Mouse (Mus musculus) midbrain, embryonic 16.5 days (tissue): ENCODE measurements around the gene Snf8. TPM values are rescaled to one million over a fixed set of nuclear protein-coding genes. Genes with fewer than 3 reads are reported as not detected.

Experiments
- ATAC-seq: fragments of 200-750 bp; cut with Nextera tagmentation; 2 replicates; pipeline ENCODE4 v1.8.0; 2017; ENCODE audit warnings: moderate TSS enrichment
- H3K27ac ChIP-seq: fragments of 300-500 bp; sonication (generic); 2 replicates; pipeline ENCODE4 v1.5.1; 2014; ENCODE audit warnings: mild to moderate bottlenecking, low read length, mixed read lengths
- H3K27me3 ChIP-seq: fragments of 300-500 bp; sonication (generic); 2 replicates; pipeline ENCODE4 v1.6.1; 2014; ENCODE audit warnings: low read depth, low read length, mixed read lengths; ENCODE audit not compliant: control insufficient read depth, insufficient read depth
- H3K36me3 ChIP-seq: fragments of 300-500 bp; sonication (generic); 2 replicates; pipeline ENCODE4 v1.6.1; 2014; ENCODE audit warnings: mild to moderate bottlenecking, low read length, moderate library complexity, mixed read lengths; ENCODE audit not compliant: control insufficient read depth, insufficient read depth
- H3K4me1 ChIP-seq: fragments of 300-500 bp; sonication (generic); 2 replicates; pipeline ENCODE4 v1.6.1; 2014; ENCODE audit warnings: mild to moderate bottlenecking, low read length, mixed read lengths; ENCODE audit not compliant: control insufficient read depth, insufficient read depth
- H3K4me2 ChIP-seq: fragments of 300-500 bp; sonication (generic); 2 replicates; pipeline ENCODE4 v1.6.1; 2014; ENCODE audit warnings: mild to moderate bottlenecking, low read length, mixed read lengths
- H3K4me3 ChIP-seq: fragments of 300-500 bp; sonication (generic); 2 replicates; pipeline ENCODE4 v1.5.1; 2014; ENCODE audit warnings: low read depth, mild to moderate bottlenecking, low read length, moderate library complexity, mixed read lengths
- H3K9ac ChIP-seq: fragments of 300-500 bp; sonication (generic); 2 replicates; pipeline ENCODE4 v1.6.1; 2014; ENCODE audit warnings: low read depth, low read length, mixed read lengths
- H3K9me3 ChIP-seq: fragments of 300-500 bp; sonication (generic); replicated peaks from 2 replicates; pipeline ENCODE4 v1.6.1; 2014; ENCODE audit warnings: mild to moderate bottlenecking, low read length, mixed read lengths; ENCODE audit not compliant: control insufficient read depth, poor library complexity, severe bottlenecking
- whole genome bisulfite sequencing: fragments of 180-500 bp; shearing (Covaris S2); extraction: QIAGEN DNeasy Blood & Tissue Kit; methylation state at CpG from one replicate; pipeline ENCODE4 v1.1.7; 2014; 5-methylcytosine and 5-hydroxymethylcytosine counted together
- polyA plus RNA-seq: library from polyadenylated mRNA; unstranded; fragments of >200 nt; fragmentation: Nextera tagmentation; extraction: Ambion mirVana; gene quantifications from 2 replicates; pipeline ENCODE4 v1.2.1, GENCODE M21; 2015

The Snf8 gene
- polyA plus RNA-seq, 1 experiment from 2014 or later: 129 TPM

DNA sequence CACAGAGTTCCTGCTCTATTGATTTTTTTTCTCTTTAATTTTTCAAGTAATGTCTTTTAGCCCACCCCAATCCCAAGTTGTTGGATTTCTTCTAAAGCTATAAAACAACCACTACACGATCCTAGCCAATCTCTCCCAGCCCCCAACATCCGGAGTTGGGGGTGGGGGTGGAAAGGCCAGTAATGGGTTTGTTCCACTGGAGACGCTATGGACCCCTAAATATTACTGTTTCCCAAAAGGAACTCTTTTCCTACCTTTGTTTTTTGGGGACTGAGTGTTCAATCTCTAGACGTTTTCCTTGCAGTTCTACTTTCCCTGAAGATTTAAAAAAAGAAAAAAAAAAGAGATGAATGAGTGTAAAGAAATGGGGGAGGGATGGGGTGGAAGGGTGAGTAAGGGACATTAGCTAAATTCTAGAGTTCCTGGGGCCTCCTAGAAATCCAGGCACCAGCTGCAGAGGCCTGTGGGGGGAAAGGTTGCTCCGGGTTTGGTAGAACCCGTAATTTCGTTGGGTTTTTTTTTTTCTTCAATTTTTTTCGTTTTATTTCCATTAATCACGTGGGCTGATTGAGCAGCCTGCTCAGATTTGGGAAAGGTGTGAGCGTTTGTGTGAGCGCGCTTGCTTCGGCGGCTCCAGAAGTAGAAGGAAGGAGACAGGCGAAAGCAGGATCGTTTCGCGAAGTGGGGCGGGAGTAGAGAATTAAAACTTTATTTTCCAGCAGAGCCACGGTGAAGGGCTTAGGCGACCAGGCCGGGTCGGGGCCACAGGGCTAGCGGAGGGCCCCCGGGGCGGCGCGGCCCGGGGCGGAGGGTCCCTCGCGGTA, 30.5 kb upstream of the Snf8 start:
- H3K36me3 ChIP-seq: no peaks in the 10 kb centered on the region
- peak overlapping the region; percentile 79 for H3K27ac ChIP-seq
- ATAC-seq: no peak
- H3K9me3 ChIP-seq: no peaks in the 10 kb centered on the region
- H3K4me3 ChIP-seq: peak overlapping the region; percentile 48
- 2% methylated on average over 27 of the region's 32 CpGs for WGBS
- H3K27me3 ChIP-seq: no peaks in the 10 kb centered on the region
- H3K4me1 ChIP-seq: peaks cover 27% of the 10 kb centered on the region
- peak overlapping the region; percentile 87 for H3K4me2 ChIP-seq
- H3K9ac ChIP-seq: peak overlapping the region; percentile 74

DNA sequence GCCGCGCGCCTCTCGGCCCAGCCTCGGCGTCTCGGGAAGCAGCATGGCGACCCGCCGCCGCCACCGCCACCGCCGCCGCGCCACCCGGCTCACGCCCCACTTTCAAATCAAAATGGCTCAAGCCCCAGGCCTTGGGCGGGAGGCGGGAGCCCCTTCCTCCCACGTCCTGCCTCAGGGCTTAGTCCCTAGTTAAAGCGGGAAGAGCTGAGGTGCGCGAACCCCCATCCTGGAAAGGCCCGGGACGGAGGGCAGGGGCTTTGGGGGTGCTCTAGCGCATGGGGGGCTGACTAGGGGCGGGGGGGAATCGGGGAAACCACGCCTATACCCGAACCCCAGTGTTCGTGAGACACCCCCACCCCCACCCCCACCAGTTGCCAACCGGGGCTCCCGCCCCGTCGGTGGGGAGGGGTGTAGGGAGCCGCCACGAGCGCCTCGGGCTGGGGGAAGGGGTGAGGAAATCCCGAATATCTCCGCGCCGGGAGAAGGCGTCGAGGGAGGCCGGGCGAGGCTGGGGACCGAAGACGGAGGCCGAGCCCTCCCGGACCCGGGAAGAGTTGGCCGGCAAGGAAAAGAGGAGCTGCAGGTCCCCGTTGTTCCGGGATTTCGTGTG, 29.8 kb upstream of the Snf8 start:
- peak; percentile 39 for ATAC-seq
- peaks cover 27% of the 10 kb centered on the region for H3K4me1 ChIP-seq
- H3K36me3 ChIP-seq: no peaks in the 10 kb centered on the region
- H3K9me3 ChIP-seq: no peaks in the 10 kb centered on the region
- under 1% methylated on average over 50 of the region's 57 CpGs for WGBS
- H3K27me3 ChIP-seq: no peaks in the 10 kb centered on the region
- peak overlapping the region; percentile 48 for H3K4me3 ChIP-seq
- peak overlapping the region; percentile 79 for H3K27ac ChIP-seq
- peak overlapping the region; percentile 74 for H3K9ac ChIP-seq
- peak overlapping the region; percentile 87 for H3K4me2 ChIP-seq

DNA sequence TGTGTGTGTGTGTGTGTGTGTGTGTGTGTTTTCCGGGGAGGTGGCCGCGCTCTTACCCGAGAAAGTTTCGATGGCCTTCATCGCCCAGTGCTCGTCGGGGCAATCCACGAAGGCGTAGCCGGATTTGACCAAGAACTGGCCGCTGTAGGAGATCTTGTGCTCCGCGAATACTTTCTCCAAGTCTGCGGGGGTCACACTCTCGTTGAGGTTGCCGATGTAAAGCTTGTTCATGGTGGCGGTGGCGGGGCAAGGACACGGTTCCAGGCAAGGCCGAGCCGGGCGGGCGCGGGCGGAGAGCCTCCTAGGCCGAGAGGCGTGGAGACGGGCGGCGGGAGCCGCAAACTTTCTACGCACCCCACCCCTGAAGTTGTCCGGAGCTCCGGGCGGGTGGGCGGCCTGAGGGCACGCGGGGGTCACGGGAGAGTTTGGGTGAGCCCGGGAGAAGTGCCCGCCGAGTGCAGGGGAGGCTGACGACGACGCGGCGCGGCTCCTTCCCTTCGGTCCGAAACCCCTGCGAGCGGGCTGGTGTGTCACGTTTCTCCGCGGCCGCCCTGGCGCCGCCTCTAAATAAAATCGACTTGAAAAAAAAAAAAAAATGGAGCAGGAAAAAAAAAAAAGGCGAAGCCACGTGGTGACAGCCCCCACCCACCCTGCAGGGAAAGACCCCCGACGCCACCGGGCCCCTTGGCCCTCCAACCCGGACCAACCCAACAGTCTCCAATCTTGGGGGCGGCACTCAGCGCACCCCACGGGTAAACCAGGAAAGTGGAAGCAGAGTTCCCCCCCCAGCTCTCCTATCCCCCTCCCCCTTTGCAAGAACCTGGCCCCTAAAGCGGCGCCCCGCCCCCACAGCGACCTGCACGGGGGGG, 29.0 kb upstream of the Snf8 start, which contains the start of gene Igf2bp1:
Gene Igf2bp1, minus strand, starts transcription at position 538 of the 869 bp plus-strand sequence.
- peak; percentile 54; the same call in 1 of the 2 replicates for ATAC-seq

DNA sequence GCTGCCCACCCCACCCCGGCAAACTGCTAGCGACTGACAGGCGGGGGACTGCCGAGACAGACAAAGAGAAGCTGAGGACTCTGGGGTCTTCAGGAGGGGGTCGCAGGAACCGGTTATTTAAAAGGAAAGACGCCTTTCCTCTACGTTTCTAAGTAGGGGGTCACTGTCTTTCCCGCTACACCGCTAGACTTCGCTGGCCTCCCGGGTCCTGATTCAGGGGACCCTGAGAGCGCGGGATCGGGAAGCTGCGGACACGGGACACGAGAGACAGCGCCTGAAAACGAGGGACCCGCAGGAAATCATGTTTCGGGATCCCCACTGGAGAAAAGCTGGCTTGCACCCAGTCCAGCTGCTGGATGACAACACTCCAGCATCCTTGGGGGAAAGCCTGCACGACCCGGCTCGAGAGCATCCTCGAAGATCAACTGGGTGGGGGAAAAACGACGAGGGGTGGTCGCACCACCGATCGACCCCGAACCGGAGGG, 28.3 kb upstream of the Snf8 start:
- WGBS: under 1% methylated on average over 33 of the region's 33 CpGs
- H3K9me3 ChIP-seq: no peaks in the 10 kb centered on the region
- no peaks in the 10 kb centered on the region for H3K27me3 ChIP-seq
- peak overlapping the region; percentile 75 for H3K9ac ChIP-seq
- peaks cover 27% of the 10 kb centered on the region for H3K4me1 ChIP-seq
- H3K36me3 ChIP-seq: no peaks in the 10 kb centered on the region
- ATAC-seq: peak; percentile 43; the same call in 1 of the 2 replicates
- H3K27ac ChIP-seq: peak overlapping the region; percentile 66
- H3K4me2 ChIP-seq: peak overlapping the region; percentile 87
- H3K4me3 ChIP-seq: peak overlapping the region; percentile 48

More for the DNA sequence above, 29.0 kb upstream of the Snf8 start, which contains the start of gene Igf2bp1:
- Histone ChIP-seq H3K9ac (peak within 1 kb of the TSS; percentile 75), H3K4me3 (peak within 1 kb of the TSS; percentile 48), H3K27ac (peak within 1 kb of the TSS; percentile 79), H3K36me3 (no peaks in the 10 kb centered on the region), H3K9me3 (no peaks in the 10 kb centered on the region), H3K27me3 (no peaks in the 10 kb centered on the region), H3K4me1 (peaks cover 27% of the 10 kb centered on the region), H3K4me2 (peak within 1 kb of the TSS; percentile 87)
- WGBS: under 1% methylated on average over 65 of the region's 74 CpGs

DNA sequence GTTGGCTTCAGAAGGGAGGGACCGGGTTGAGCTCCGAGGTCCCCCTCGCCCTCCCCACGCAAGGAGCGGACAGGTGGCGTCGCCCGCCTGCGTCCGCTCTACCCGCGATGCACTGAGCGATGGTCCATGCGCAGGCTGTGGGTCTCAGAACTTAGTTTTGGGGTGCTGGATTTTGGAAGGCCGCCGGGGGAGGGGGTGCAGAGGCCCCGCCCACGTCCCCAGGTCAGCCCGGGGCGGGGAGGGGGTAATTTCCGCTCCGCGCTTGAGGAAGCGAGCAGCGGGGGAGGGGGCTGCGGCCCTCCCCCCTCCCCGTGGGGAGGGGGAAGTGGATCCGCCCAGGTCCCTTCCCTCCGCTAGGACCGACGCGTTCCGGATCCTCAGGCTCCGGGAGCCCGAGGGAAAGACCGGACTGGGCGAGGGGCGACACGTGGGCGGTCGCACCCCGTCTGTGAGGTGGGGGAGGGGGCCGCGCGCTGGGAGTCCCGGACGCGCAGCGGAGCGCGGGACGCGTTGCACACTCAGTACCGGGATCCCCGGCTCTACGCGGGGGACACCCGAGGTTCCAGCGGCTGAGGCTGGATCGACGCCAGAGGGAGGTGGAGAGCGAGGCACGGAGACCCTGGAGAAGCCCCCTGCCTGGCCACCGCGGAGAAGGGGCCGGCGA, 27.7 kb upstream of the Snf8 start:
- ATAC-seq: peak; percentile 75
- Histone ChIP-seq H3K9me3 (no peaks in the 10 kb centered on the region), H3K4me1 (peaks cover 21% of the 10 kb centered on the region), H3K9ac (peak overlapping the region; percentile 75), H3K27me3 (no peaks in the 10 kb centered on the region), H3K4me2 (peak overlapping the region; percentile 87), H3K36me3 (no peaks in the 10 kb centered on the region), H3K27ac (peak overlapping the region; percentile 66), H3K4me3 (peak overlapping the region; percentile 48)
- WGBS: under 1% methylated on average over 54 of the region's 67 CpGs

DNA sequence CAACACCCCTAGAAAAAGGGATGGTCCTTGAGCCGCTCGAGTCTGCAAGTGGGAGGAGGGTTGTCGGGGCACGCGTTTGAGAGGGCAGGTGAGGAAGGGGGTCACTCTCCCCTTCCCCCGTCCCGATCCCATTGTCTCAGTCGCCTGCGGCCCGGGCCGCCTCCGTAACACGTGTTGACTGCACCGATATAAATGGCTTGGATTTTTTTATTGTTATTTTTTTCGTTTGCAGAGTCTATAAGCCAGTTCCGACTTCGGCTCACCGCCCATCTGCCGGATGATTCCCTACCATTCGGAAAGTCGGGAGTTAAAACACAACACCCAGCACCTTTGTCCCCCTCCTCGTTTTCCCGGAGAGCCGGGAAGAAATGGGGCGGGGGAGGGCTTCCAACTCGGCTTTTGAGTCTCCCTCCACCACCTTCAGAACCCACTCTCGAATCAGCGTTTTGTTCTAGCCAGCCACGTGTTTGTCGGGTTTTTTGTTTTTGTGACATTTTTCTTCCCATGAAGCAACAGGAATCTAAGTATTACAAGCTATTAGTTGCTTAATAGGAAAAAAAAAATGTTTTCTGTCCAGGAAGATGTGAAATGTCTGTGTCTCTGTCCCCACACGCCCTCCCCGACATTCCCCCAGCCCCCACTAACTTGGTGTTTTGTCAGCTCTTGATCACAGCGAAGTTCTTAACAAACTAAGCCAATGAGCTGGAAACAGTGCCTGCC, 27.0 kb upstream of the Snf8 start:
- WGBS: under 1% methylated on average over 33 of the region's 33 CpGs
- H3K36me3 ChIP-seq: no peaks in the 10 kb centered on the region
- peaks cover 21% of the 10 kb centered on the region for H3K4me1 ChIP-seq
- peak overlapping the region; percentile 87 for H3K4me2 ChIP-seq
- H3K27me3 ChIP-seq: no peaks in the 10 kb centered on the region
- peak overlapping the region; percentile 66 for H3K27ac ChIP-seq
- peak overlapping the region; percentile 75 for H3K9ac ChIP-seq
- ATAC-seq: peak; percentile 2; the same call in 1 of the 2 replicates
- H3K9me3 ChIP-seq: no peaks in the 10 kb centered on the region
- H3K4me3 ChIP-seq: peak overlapping the region; percentile 48

DNA sequence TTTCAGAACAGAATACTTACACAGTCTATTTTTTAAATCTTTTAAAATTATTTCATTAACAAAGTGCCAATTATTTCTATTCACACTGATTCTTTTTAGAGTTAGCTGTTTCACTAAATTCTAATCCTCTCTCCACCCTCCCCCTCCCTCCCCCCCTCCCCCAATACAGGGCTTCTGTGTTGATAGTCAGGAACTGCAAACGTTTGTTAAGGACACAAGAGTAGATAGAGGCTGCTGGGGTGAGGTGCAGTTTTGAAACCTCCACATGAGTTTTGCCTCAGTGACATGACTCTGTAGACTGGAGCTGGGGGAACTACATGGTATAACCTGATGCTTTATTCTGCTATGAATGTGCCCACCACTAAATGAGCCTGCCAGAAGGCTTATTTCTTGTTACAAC, 25.9 kb upstream of the Snf8 start:
- H3K4me2 ChIP-seq: no peak overlapping the region
- H3K9me3 ChIP-seq: no peaks in the 10 kb centered on the region
- no peaks in the 10 kb centered on the region for H3K27me3 ChIP-seq
- ATAC-seq: no peak
- no peaks in the 10 kb centered on the region for H3K36me3 ChIP-seq
- H3K9ac ChIP-seq: no peak overlapping the region
- H3K27ac ChIP-seq: no peak overlapping the region
- no peak overlapping the region for H3K4me3 ChIP-seq
- peaks cover 14% of the 10 kb centered on the region for H3K4me1 ChIP-seq
- 7% methylated on average over 1 of the region's 1 CpGs for WGBS

DNA sequence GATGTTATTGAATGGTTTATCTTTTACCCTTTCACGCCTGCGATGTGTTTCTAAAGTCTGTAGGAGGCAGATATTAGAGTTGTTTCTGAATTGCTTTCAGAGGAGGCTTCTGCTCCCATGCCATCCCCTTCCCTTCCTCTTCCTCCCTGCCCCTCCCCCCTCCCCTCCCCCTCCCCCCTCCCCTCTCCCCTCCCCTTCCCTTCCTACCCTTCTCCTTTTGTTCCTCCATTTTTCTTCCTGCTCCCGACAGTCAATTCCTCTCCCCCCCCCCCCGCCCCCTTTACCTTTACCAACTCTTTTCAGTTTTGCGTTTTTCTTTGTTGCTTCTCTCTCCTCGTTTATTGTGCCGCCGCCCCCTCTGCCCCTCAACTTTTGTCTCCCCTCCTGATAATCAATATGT, 22.7 kb upstream of the Snf8 start:
- Histone ChIP-seq H3K4me2 (no peak overlapping the region), H3K9me3 (no peaks in the 10 kb centered on the region), H3K36me3 (no peaks in the 10 kb centered on the region), H3K27ac (no peak overlapping the region), H3K4me1 (peaks cover 2% of the 10 kb centered on the region; the same call in 1 of the 2 replicates), H3K9ac (no peak overlapping the region), H3K4me3 (no peak overlapping the region), H3K27me3 (no peaks in the 10 kb centered on the region)
- 6% methylated on average over 4 of the region's 8 CpGs for WGBS
- ATAC-seq: no peak
